Mouse (Mus musculus): ENCODE measurements at regions not wholly inside any gene's neighbourhood (a gene's known extent, or its start where the extent isn't known, plus 50 kb on each side); places are given as distances from the start of the nearest gene placed in this dataset.
"Not testable (repeated sequence)": the region's sequence is repeated elsewhere in the genome, so short reads cannot be mapped to it uniquely, and the experiment has no call there.

DNA sequence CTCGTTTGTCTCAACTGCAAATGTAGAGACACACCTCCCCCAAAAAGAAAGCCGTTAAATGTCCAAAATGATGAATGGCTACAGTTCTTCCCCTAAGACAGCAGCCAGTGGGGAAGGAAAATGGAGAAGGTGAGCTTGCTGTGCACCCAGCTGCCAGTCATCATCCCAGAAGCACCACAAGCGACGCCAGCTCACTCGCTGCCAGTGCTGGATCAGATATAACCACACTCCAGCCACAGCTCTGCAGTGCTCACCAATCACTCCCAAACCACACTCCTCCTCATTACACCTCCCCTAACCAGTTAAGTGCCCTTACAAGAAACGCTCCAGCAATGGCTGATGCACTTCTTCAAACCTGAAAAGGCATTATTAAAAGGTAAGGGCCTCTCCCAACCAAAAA lies 114.4 kb downstream of the Sox4 start:
- no peak for DNase-seq

- DNase-seq = no peak
Measured at GRCm38 (mm10) chr13:28838216-28838615, 115.3 kb downstream of the Sox4 start.

DNA sequence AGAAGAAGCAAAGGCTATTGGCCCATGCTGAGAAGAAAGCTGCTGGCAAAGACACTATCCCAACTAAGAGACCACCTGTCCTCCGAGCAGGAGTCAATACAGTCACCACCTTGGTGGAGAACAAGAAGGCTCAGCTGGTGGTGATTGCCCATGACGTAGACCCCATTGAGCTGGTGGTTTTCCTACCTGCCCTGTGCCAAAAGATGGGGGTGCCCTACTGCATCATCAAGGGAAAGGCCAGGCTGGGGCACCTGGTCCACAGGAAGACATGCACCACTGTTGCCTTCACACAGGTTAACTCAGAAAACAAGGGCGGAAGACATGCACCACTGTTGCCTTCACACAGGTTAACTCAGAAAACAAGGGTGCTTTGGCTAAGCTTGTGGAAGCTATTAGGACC lies 116.3 kb downstream of the Sox4 start:
- not testable (repeated sequence) for DNase-seq

- DNase-seq = no peak
Measured at GRCm38 (mm10) chr13:28833700-28834065, 119.8 kb downstream of the Sox4 start.

GRCm38 (mm10) chr13:28832855-28833699 lies 120.4 kb downstream of the Sox4 start:
- peak in 1 of 2 experiments; percentile 13 for DNase-seq

- no peak for DNase-seq
Measured at GRCm38 (mm10) chr13:28826284-28826683, 127.2 kb downstream of the Sox4 start.

- no peak for DNase-seq
Measured at GRCm38 (mm10) chr13:28823985-28824384, 129.5 kb downstream of the Sox4 start.

DNA sequence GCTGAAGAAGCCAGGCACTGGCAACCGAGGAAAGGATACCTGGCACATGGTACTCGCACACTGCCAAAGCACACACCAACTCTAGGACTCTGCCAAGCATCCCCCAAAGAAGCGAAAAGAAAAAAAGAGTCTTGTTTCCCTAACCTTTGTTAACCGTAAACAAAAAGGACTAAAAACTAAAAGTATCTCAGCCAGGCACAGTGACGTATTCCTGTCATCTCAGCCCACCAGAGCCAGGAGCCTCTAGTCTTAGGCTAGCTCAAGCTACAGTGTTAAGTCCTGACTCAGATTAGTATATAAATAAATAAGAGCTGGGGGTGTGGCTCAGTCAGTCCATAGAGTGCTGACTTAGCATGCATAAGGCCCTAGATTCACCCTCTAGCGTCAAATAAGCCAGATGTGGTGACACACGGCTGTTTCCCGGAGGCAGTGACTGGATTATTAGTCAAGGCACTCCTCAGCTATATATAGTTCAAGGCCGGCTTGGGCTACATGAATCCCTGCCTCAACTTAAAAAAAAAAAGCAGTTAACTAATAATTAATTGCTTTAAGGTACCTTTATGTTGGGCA lies 130.1 kb downstream of the Sox4 start:
- DNase-seq = no peak

GRCm38 (mm10) chr13:28820868-28821533 lies 132.5 kb downstream of the Sox4 start:
- DNase-seq = no peak

- no peak for DNase-seq
Measured at GRCm38 (mm10) chr13:28814127-28814526, 139.4 kb downstream of the Sox4 start.

GRCm38 (mm10) chr13:28811667-28812575 lies 141.6 kb downstream of the Sox4 start:
- DNase-seq = no peak

DNA sequence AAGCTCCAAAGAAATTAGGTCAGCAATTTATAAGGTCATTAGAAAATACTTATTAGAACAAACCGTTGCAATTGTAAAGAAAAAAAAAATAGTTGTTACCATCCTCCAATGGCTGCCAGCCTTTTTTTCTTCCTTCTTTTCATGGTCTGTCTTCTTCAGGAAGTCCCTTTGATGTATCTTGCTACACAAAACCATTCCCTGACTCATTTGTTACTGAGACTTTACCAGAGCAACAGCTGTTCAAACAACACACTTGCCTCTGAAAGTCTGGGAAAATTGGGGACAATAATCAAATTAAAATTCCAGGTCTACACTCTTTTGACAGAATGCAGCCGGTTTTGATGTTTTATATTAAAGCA lies 142.5 kb downstream of the Sox4 start:
- no peak for DNase-seq

GRCm38 (mm10) chr13:28810326-28811080 lies 143.0 kb downstream of the Sox4 start:
- DNase-seq = no peak

- no peak for DNase-seq
Measured at GRCm38 (mm10) chr13:28805302-28805701, 148.2 kb downstream of the Sox4 start.

DNA sequence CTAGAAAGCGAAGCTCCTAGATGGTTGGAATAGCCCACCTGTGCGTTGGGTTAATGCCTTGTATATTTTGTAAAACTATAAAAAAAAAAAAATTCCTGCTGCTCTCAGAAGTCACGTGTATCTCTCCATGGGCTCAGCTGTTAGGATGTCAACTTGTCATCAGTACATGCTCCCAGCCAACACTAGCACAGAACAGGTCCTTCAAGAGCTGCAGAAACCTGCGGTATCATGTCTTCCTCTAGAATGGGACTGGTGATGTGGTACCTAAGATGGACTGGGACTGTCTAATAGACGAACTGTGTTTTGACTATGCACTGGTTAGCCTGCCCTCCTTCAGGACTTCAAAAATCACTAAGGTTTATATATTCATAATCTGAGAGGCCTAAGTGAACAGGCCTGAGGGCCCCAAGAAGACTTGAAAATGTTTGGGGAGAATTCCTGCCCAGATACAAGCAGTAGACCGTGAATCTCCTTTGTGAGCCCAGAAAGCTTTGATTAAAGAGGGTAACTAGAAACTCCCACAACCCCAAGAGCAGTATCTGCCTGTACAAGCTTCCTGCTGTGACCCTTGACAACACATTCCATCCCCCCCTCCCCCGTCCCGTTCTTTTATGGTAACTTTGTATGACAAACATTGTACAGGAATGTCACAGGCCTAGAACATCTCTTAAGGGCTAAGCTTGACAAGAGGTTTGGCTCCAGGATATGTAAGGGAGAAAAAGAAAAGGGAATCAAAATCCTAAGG lies 152.1 kb downstream of the Sox4 start:
- no peak for DNase-seq

- DNase-seq = no peak
Measured at GRCm38 (mm10) chr13:28800676-28801075, 152.8 kb downstream of the Sox4 start.

DNA sequence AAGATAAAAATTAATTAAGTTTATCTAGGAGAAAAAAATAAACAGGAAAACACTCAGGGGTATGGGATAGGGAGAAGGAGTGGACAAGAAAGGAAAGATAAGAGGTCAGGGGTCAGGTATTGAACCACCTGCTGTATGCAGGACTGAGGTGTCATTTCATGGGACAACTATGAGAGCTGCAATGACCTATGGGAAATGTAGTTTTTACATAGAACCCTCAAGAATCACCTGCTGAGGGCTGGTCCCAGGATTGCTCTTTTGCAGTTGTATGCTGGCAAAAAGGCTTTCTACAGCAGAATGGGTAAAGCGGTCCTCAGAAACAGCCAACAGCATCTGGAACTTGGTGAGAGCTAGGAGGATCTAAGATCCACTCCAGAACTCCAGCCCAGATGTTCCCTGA lies 154.0 kb downstream of the Sox4 start:
- no peak for DNase-seq

DNA sequence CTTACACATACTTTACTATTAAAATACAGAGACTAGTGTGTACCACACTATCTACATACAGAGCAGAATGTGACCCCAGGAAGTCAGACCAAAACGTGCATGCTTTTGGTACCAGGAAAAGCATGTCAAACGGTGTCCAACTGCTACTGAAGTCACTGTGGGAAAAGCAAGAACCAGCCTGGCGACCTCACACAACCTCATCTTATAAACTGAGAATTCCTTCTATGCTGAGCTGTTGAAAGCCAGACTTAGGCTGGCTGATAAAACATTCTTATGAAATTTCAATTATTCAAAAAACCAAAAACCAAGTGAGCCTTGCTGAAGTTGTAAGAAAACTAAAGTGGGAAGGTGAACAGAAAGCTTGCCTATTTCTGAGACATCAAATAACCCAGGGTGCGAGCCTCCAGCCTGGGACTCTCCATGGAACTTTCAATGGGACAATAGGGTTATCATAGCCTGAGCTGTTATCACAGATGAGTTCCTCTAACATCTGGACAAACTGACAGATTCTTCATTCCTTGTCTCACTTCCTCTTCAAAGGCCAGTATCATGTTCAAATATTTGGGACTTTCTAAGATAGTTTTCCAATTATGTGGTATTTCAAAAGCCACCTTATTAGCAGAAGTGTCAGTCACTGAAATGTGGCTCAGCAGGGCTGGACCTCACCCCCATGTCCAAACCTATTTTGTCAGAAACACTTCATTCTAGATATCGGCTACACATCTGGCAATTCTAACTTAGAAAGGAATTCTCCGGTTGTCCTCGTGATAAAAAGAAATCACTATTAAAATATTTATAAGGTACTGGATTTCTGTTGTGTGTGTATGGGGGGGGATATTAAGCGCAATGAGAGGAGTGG lies 155.7 kb downstream of the Sox4 start:
- DNase-seq = no peak

- no peak for DNase-seq
Measured at GRCm38 (mm10) chr13:28795274-28795673, 158.2 kb downstream of the Sox4 start.

DNA sequence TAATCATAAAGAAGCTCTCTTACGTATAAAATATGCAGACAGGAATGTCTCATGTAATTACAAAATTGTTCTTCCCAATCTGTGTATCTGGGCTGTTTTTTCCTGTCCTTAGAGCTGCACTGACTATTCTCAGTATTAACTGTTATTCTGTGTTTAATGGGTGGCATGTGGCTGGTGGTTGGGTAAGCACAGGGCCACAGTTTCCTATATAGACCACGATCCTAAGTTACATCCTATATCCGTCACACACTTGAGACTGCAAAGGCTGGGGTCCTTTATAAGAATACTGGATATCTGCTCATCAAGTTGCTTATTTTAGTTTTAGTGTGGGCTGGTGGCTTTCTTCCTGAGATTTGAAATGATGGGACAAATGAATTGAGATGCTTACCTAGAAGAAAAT lies 159.0 kb downstream of the Sox4 start:
- no peak for DNase-seq
